Mouse (Mus musculus) liver, embryonic 14.5 days (tissue): Measurements from ENCODE around the gene 0610037L13Rik.

ENCODE experiments used
- CTCF ChIP-seq: IDR thresholded peaks from 2 replicates; pipeline ENCODE4 v1.5.1; 2016; ENCODE audit warnings: antibody characterized with exemption, low read depth, control low read depth
- EP300 ChIP-seq: IDR thresholded peaks from 2 replicates; pipeline ENCODE4 v1.6.1; 2016; ENCODE audit warnings: antibody characterized with exemption, low read depth

GRCm38 (mm10) chr4:107858995-107859394 lies 30.6 kb upstream of the 0610037L13Rik start:
- TF ChIP-seq CTCF (no peak), EP300 (no peak)
